In genomic region chr6:142250738-142251307, GRCm38 (mm10) we compare ENCODE assay signal across 30 mouse cellular contexts. TPM values are rescaled to one million over a fixed set of nuclear protein-coding genes. Genes with fewer than 3 reads are reported as not detected.
"Had no signal": no experiment of that assay in that cellular context is flagged by ENCODE, and none has a peak within 500 bp of the region (broad histone marks: within the 10 kb centered on the region; RNA-seq: fewer than 3 reads in every experiment).

No protein-coding gene starts in this region.

RNA-seq across cellular contexts. Expression of gene Slco1a6, which starts 42.5 kb away (rescaled TPM):
- total RNA-seq: common myeloid progenitor, adult 5-6 weeks; forebrain, postnatal 0 days; gastrocnemius, adult 8-10 months; gastrocnemius, postnatal 10 days; gastrocnemius, postnatal 14 days; gastrocnemius, postnatal 25 days; gastrocnemius, postnatal 36 days; granulocyte monocyte progenitor cell, adult 5-6 weeks; heart, adult 18-20 months; heart, adult 2 months; heart, adult 8-10 months had no signal
- polyA plus RNA-seq: cortical plate, adult 2 months; embryonic facial prominence, embryonic 10.5 days; embryonic facial prominence, embryonic 11.5 days; embryonic facial prominence, embryonic 12.5 days; embryonic facial prominence, embryonic 13.5 days; embryonic facial prominence, embryonic 15.5 days; erythroblast, embryonic 14.5 days; forebrain, embryonic 10.5 days; forebrain, embryonic 11.5 days; forebrain, embryonic 12.5 days; forebrain, embryonic 13.5 days; forebrain, embryonic 14.5 days; forebrain, embryonic 15.5 days; forebrain, postnatal 0 days; heart, adult 2 months; heart, embryonic 10.5 days had no signal

RNA-seq across cellular contexts. Expression of gene Iapp, which starts 47.4 kb away (rescaled TPM):
- total RNA-seq: common myeloid progenitor, adult 5-6 weeks; forebrain, postnatal 0 days; gastrocnemius, adult 18-20 months; gastrocnemius, adult 2 months; gastrocnemius, adult 8-10 months; gastrocnemius, postnatal 10 days; gastrocnemius, postnatal 14 days; gastrocnemius, postnatal 25 days; gastrocnemius, postnatal 36 days; gastrocnemius, postnatal 4 days; granulocyte monocyte progenitor cell, adult 5-6 weeks; heart, adult 18-20 months; heart, adult 2 months; heart, adult 8-10 months had no signal
- polyA plus RNA-seq: cortical plate, adult 2 months; embryonic facial prominence, embryonic 13.5 days; erythroblast, embryonic 14.5 days; forebrain, embryonic 10.5 days; forebrain, embryonic 11.5 days; forebrain, embryonic 16.5 days; frontal cortex, adult 2 months; heart, adult 2 months had no signal
